Mouse (Mus musculus) lung, embryonic 14.5 days (tissue): ENCODE measurements around the gene Neto2. TPM values are rescaled to one million over a fixed set of nuclear protein-coding genes. Genes with fewer than 3 reads are reported as not detected.

Experiments
- ATAC-seq: fragments of 200-750 bp; cut with Nextera tagmentation; 2 replicates; pipeline ENCODE4 v1.8.0; 2017; ENCODE audit warnings: mild to moderate bottlenecking, moderate TSS enrichment, moderate library complexity; ENCODE audit not compliant: insufficient read depth
- DNase-seq: peaks from one replicate; pipeline ENCODE4 v3.0.0-alpha.2; 2015
- H3K27ac ChIP-seq: fragments of 300-500 bp; sonication (generic); 2 replicates; pipeline ENCODE4 v1.5.1; 2014; ENCODE audit warnings: low read depth, mild to moderate bottlenecking, moderate library complexity
- H3K27me3 ChIP-seq: fragments of 300-500 bp; sonication (generic); 2 replicates; pipeline ENCODE4 v1.6.1; 2014; ENCODE audit warnings: low read length, control low read depth; ENCODE audit not compliant: insufficient read depth
- H3K36me3 ChIP-seq: fragments of 300-500 bp; sonication (generic); 2 replicates; pipeline ENCODE4 v1.6.1; 2014; ENCODE audit warnings: control low read depth; ENCODE audit not compliant: insufficient read depth
- H3K4me1 ChIP-seq: fragments of 300-500 bp; sonication (generic); 2 replicates; pipeline ENCODE4 v1.6.1; 2014; ENCODE audit warnings: antibody characterized with exemption, control low read depth; ENCODE audit not compliant: insufficient read depth
- H3K4me2 ChIP-seq: fragments of 300-500 bp; sonication (generic); 2 replicates; pipeline ENCODE4 v1.6.1; 2014; ENCODE audit warnings: mild to moderate bottlenecking
- H3K4me3 ChIP-seq: fragments of 300-500 bp; sonication (generic); 2 replicates; pipeline ENCODE4 v1.5.1; 2014; ENCODE audit warnings: low read depth, low read length
- H3K9ac ChIP-seq: fragments of 300-500 bp; sonication (generic); 2 replicates; pipeline ENCODE4 v1.6.1; 2014
- H3K9me3 ChIP-seq: fragments of 300-500 bp; sonication (generic); 2 replicates; pipeline ENCODE4 v1.6.1; 2016; ENCODE audit warnings: low read depth, low read length, control low read depth
- CTCF ChIP-seq: IDR thresholded peaks from 2 replicates; pipeline ENCODE4 v1.5.1; 2016; ENCODE audit warnings: antibody characterized with exemption, low read depth
- WGBS: fragments of 180-500 bp; shearing (Covaris S2); extraction: QIAGEN DNeasy Blood & Tissue Kit; methylation state at CpG from one replicate; pipeline ENCODE4 v1.1.7; 2014; 5-methylcytosine and 5-hydroxymethylcytosine counted together
- polyA plus RNA-seq: library from polyadenylated mRNA; unstranded; fragments of >200 nt; fragmentation: Nextera tagmentation; extraction: Ambion mirVana; gene quantifications from 2 replicates; pipeline ENCODE4 v1.2.1, GENCODE M21; 2014

Gene Neto2
- 10.0 and 10.6 TPM in 2 replicates for polyA plus RNA-seq

GRCm38 (mm10) chr8:85700751-85701351 is at the start of gene Neto2:
TSS of gene Neto2 (minus strand) at chr8:85700924.
- TF ChIP-seq CTCF, result no peak
- Histone ChIP-seq H3K27me3 (0 out of 2 replicates have a peak, but pooled peaks cover 3% of the 10 kb centered on the region), H3K4me3 (peak within 1 kb of the TSS; percentile 62), H3K4me1 (no peaks in the 10 kb centered on the region), H3K4me2 (peak within 1 kb of the TSS; percentile 98), H3K9me3 (no peaks in the 10 kb centered on the region), H3K9ac (peak within 1 kb of the TSS; percentile 71), H3K36me3 (no peaks in the 10 kb centered on the region), H3K27ac (peak within 1 kb of the TSS; percentile 82)
- ATAC-seq, result peak; percentile 91
- DNase-seq, result peak; percentile 89
- WGBS, result 5% methylated on average over 56 of the region's 65 CpGs

- Histone ChIP-seq H3K9me3 (no peaks in the 10 kb centered on the region), H3K27me3 (no peaks in the 10 kb centered on the region), H3K4me3 (no peak overlapping the region), H3K4me1 (no peaks in the 10 kb centered on the region), H3K9ac (no peak overlapping the region), H3K27ac (no peak overlapping the region), H3K36me3 (no peaks in the 10 kb centered on the region), H3K4me2 (no peak overlapping the region)
- 94% methylated on average over 2 of the region's 2 CpGs for WGBS
- no peak for DNase-seq
- TF ChIP-seq CTCF, result no peak
- ATAC-seq, result no peak
These were observed 44.3 kb upstream of the Neto2 start for GRCm38 (mm10) chr8:85745053-85745452.

- no peak overlapping the region for H3K27ac ChIP-seq
- ATAC-seq (no peak), DNase-seq (no peak)
- TF ChIP-seq CTCF, result no peak
- H3K9ac ChIP-seq, result no peak overlapping the region
- H3K4me1 ChIP-seq, result no peaks in the 10 kb centered on the region
- no peaks in the 10 kb centered on the region for H3K36me3 ChIP-seq
- H3K4me2 ChIP-seq, result no peak overlapping the region
- no peaks in the 10 kb centered on the region for H3K9me3 ChIP-seq
- no peaks in the 10 kb centered on the region for H3K27me3 ChIP-seq
- no peak overlapping the region for H3K4me3 ChIP-seq
- WGBS, result 84% methylated on average over 3 of the region's 3 CpGs
These were observed 29.8 kb upstream of the Neto2 start for GRCm38 (mm10) chr8:85730545-85730944.

- DNase-seq (no peak), ATAC-seq (no peak)
- H3K9me3 ChIP-seq, result no peaks in the 10 kb centered on the region
- no peak overlapping the region for H3K4me3 ChIP-seq
- H3K4me1 ChIP-seq, result no peaks in the 10 kb centered on the region
- H3K9ac ChIP-seq, result no peak overlapping the region
- H3K27ac ChIP-seq, result no peak overlapping the region
- peaks cover 4% of the 10 kb centered on the region; the same call in 1 of the 2 replicates for H3K36me3 ChIP-seq
- H3K27me3 ChIP-seq, result no peaks in the 10 kb centered on the region
- no peak for TF ChIP-seq CTCF
- 79% methylated on average over 5 of the region's 5 CpGs for WGBS
- H3K4me2 ChIP-seq, result no peak overlapping the region
These were observed 16.5 kb upstream of the Neto2 start for GRCm38 (mm10) chr8:85717271-85717670.

GRCm38 (mm10) chr8:85716696-85717095 is 16.0 kb upstream of the Neto2 start:
- DNase-seq (no peak), ATAC-seq (no peak)
- 91% methylated on average over 4 of the region's 4 CpGs for WGBS
- Histone ChIP-seq H3K27ac (no peak overlapping the region), H3K4me3 (no peak overlapping the region), H3K36me3 (peaks cover 4% of the 10 kb centered on the region; the same call in 1 of the 2 replicates), H3K9ac (no peak overlapping the region), H3K4me1 (no peaks in the 10 kb centered on the region), H3K27me3 (no peaks in the 10 kb centered on the region), H3K9me3 (no peaks in the 10 kb centered on the region), H3K4me2 (no peak overlapping the region)
- TF ChIP-seq CTCF, result no peak

- TF ChIP-seq CTCF, result no peak
- Histone ChIP-seq H3K4me3 (no peak overlapping the region), H3K9ac (no peak overlapping the region), H3K4me1 (no peaks in the 10 kb centered on the region), H3K9me3 (no peaks in the 10 kb centered on the region), H3K4me2 (no peak overlapping the region), H3K36me3 (no peaks in the 10 kb centered on the region), H3K27ac (no peak overlapping the region), H3K27me3 (no peaks in the 10 kb centered on the region)
- ATAC-seq (no peak), DNase-seq (no peak)
- WGBS, result 67% methylated on average over 2 of the region's 2 CpGs
These were observed 6.3 kb upstream of the Neto2 start for GRCm38 (mm10) chr8:85706988-85707387.

- ATAC-seq, result peak; percentile 96
- H3K4me2 ChIP-seq, result peak overlapping the region; percentile 98
These were observed 498 bp downstream of the Neto2 start for GRCm38 (mm10) chr8:85700101-85700750.

More at GRCm38 (mm10) chr8:85700101-85700750, 498 bp downstream of the Neto2 start:
- Histone ChIP-seq H3K4me3 (peak overlapping the region; percentile 62), H3K9ac (peak overlapping the region; percentile 71), H3K4me1 (no peaks in the 10 kb centered on the region), H3K36me3 (no peaks in the 10 kb centered on the region), H3K27me3 (0 out of 2 replicates have a peak, but pooled peaks cover 3% of the 10 kb centered on the region), H3K9me3 (no peaks in the 10 kb centered on the region), H3K27ac (peak overlapping the region; percentile 82)
- peak; percentile 45 for TF ChIP-seq CTCF
- peak; percentile 89 for DNase-seq
- under 1% methylated on average over 84 of the region's 84 CpGs for WGBS
